Mouse (Mus musculus) adrenal gland (tissue): Measurements from ENCODE around the gene Mta3.
"Not testable (repeated sequence)": the region's sequence is repeated elsewhere in the genome, so short reads cannot be mapped to it uniquely, and the experiment has no call there.

Source experiments
- intact Hi-C: fragments of 180-260 bp; cut with DNase I; formaldehyde crosslinking; loops from one replicate; pipeline ENCODE4 v1.15.1; 2025

The Mta3 gene

GRCm38 (mm10) chr17:83707846-83708245, 1.9 kb downstream of the Mta3 start:
- intact Hi-C loops = no loop called here

GRCm38 (mm10) chr17:83708256-83708655, 2.3 kb downstream of the Mta3 start:
- intact Hi-C loops = no loop called here

- intact Hi-C loops = no loop called here
These were observed 2.9 kb downstream of the Mta3 start for GRCm38 (mm10) chr17:83708891-83709290.

- intact Hi-C loops = not testable (repeated sequence)
These were observed 3.6 kb downstream of the Mta3 start for GRCm38 (mm10) chr17:83709517-83709916.

GRCm38 (mm10) chr17:83710639-83711038, 4.7 kb downstream of the Mta3 start:
- intact Hi-C loops = no loop called here

GRCm38 (mm10) chr17:83712341-83712740, 6.4 kb downstream of the Mta3 start:
- intact Hi-C loops = no loop called here

GRCm38 (mm10) chr17:83720449-83720848, 14.5 kb downstream of the Mta3 start:
- intact Hi-C loops = no loop called here

GRCm38 (mm10) chr17:83721157-83721556, 15.2 kb downstream of the Mta3 start:
- intact Hi-C loops = no loop called here

- intact Hi-C loops = no loop called here
These were observed 17.1 kb downstream of the Mta3 start for GRCm38 (mm10) chr17:83723064-83723463.

GRCm38 (mm10) chr17:83726496-83726895, 20.5 kb downstream of the Mta3 start:
- intact Hi-C loops = no loop called here

- intact Hi-C loops = no loop called here
These were observed 21.7 kb downstream of the Mta3 start for GRCm38 (mm10) chr17:83727707-83728106.

- intact Hi-C loops = no loop called here
These were observed 23.1 kb downstream of the Mta3 start for GRCm38 (mm10) chr17:83729029-83729428.

- intact Hi-C loops = loop anchor here (5.0 kb wide), 2 partner anchors 98 to 458 kb away; partner anchors contain the start of gene Kcng3
These were observed 24.2 kb downstream of the Mta3 start for GRCm38 (mm10) chr17:83730123-83730522.

- intact Hi-C loops = loop anchor here (5.0 kb wide), 2 partner anchors 100 to 460 kb away; partner anchors contain the start of gene Kcng3
These were observed 26.2 kb downstream of the Mta3 start for GRCm38 (mm10) chr17:83732166-83732629.

- intact Hi-C loops = loop anchor here (5.0 kb wide), 2 partner anchors 100 to 460 kb away; partner anchors contain the start of gene Kcng3
These were observed 26.8 kb downstream of the Mta3 start for GRCm38 (mm10) chr17:83732801-83733200.

GRCm38 (mm10) chr17:83736701-83737100, 30.7 kb downstream of the Mta3 start:
- intact Hi-C loops = no loop called here

GRCm38 (mm10) chr17:83737775-83738174, 31.8 kb downstream of the Mta3 start:
- intact Hi-C loops = no loop called here

- intact Hi-C loops = no loop called here
These were observed 34.2 kb downstream of the Mta3 start for GRCm38 (mm10) chr17:83740135-83740676.

GRCm38 (mm10) chr17:83741243-83741642, 35.3 kb downstream of the Mta3 start:
- intact Hi-C loops = no loop called here

- intact Hi-C loops = no loop called here
These were observed 38.4 kb downstream of the Mta3 start for GRCm38 (mm10) chr17:83744231-83744824.

- intact Hi-C loops = no loop called here
These were observed 41.6 kb downstream of the Mta3 start for GRCm38 (mm10) chr17:83747405-83748160.

GRCm38 (mm10) chr17:83750216-83750950, 44.4 kb downstream of the Mta3 start:
- intact Hi-C loops = no loop called here
